Mouse (Mus musculus) intestine, embryonic 14.5 days (tissue): Measurements from ENCODE around the gene Tax1bp3. TPM values are rescaled to one million over a fixed set of nuclear protein-coding genes. Genes with fewer than 3 reads are reported as not detected.
A peak's percentile ranks its signal among the peaks of the same experiment; 100 is the strongest.

ENCODE experiments used
- ATAC-seq: fragments of 200-750 bp; cut with Nextera tagmentation; replicated peaks from 2 replicates; pipeline ENCODE4 v1.8.0; 2017; ENCODE audit warnings: low read depth, moderate number of reproducible peaks, moderate TSS enrichment, moderate library complexity; ENCODE audit not compliant: low FRiP score, low TSS enrichment
- DNase-seq: peaks from one replicate; pipeline ENCODE4 v3.0.0-alpha.2; 2018; ENCODE audit warnings: low spot score
- H3K27ac ChIP-seq: fragments of 300-500 bp; sonication (generic); 2 replicates; pipeline ENCODE4 v1.5.1; 2014; ENCODE audit warnings: low read depth, mild to moderate bottlenecking, control low read depth
- H3K27me3 ChIP-seq: fragments of 300-500 bp; sonication (generic); replicated peaks from 2 replicates; pipeline ENCODE4 v1.6.1; 2014; ENCODE audit warnings: low read length, control low read depth; ENCODE audit not compliant: control insufficient read depth, insufficient read depth
- H3K36me3 ChIP-seq: fragments of 300-500 bp; sonication (generic); 2 replicates; pipeline ENCODE4 v1.6.1; 2014; ENCODE audit warnings: low read length, control low read depth; ENCODE audit not compliant: control insufficient read depth, insufficient read depth
- H3K4me1 ChIP-seq: fragments of 300-500 bp; sonication (generic); replicated peaks from 2 replicates; pipeline ENCODE4 v1.6.1; 2014; ENCODE audit warnings: low read length, control low read depth, mixed read lengths; ENCODE audit not compliant: control insufficient read depth, insufficient read depth
- H3K4me2 ChIP-seq: fragments of 300-500 bp; sonication (generic); 2 replicates; pipeline ENCODE4 v1.6.1; 2014; ENCODE audit warnings: low read length
- H3K4me3 ChIP-seq: fragments of 300-500 bp; sonication (generic); 2 replicates; pipeline ENCODE4 v1.5.1; 2014; ENCODE audit warnings: low read depth, low read length, control low read depth, mixed read lengths
- H3K9ac ChIP-seq: fragments of 300-500 bp; sonication (generic); 2 replicates; pipeline ENCODE4 v1.6.1; 2014; ENCODE audit warnings: mild to moderate bottlenecking, low read length
- H3K9me3 ChIP-seq: fragments of 300-500 bp; sonication (generic); 2 replicates; pipeline ENCODE4 v1.6.1; 2016; ENCODE audit warnings: low read length, control low read depth; ENCODE audit not compliant: control insufficient read depth
- WGBS: fragments of 180-500 bp; shearing (Covaris S2); extraction: QIAGEN DNeasy Blood & Tissue Kit; methylation state at CpG from one replicate; pipeline ENCODE4 v1.1.7; 2014; 5-methylcytosine and 5-hydroxymethylcytosine counted together
- polyA plus RNA-seq: library from polyadenylated mRNA; unstranded; fragments of >200 nt; fragmentation: Nextera tagmentation; extraction: Ambion mirVana; gene quantifications from 2 replicates; pipeline ENCODE4 v1.2.1, GENCODE M21; 2014

Tax1bp3 gene
- polyA plus RNA-seq, 1 experiment from 2014 or later, result 233 TPM

DNA sequence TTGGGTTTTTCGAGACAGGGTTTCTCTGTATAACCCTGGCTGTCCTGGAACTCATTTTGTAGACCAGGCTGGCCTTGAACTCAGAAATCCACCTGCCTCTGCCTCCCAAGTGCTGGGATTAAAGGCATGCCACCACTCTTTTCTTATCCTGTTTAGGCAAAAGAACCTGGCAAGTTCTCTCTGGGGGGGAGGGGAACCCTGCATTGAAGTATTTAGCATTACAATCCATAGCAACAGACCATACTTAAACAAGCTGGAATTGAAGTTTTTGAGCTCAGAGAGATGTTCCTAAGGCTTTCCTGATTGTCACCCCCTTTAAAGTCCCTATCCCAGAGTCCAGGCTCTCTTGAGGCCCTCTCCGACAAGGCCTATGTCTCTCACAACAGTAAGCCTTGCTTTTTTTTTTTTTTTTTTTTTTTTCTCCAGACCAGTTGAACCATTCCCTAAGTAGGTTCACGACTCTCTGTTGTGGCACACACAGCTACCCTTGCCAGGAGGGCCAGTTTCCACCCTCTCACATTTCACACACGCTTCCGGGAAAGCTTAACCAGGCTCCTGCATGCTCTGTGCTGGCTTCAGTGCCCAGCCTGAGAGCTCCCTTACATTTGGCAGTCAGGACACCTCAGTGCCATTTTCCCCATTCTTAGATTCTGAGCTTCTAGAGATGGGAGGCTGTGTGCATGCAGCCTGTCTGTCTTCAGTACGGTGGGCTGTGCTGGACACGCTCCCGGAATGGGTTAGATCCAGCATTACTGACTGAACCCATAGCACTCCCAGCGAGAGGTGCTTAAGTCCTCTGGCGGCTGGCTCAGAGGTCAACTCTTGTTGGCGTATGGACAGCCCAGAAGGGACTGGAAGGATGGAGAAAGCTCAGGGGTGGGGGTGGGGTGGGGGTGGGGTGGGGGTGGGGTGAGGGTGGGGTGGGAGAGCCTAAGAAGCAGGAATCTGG is 30.6 kb upstream of the Tax1bp3 start:
- H3K9ac ChIP-seq, result no peak overlapping the region
- no peaks in the 10 kb centered on the region for H3K36me3 ChIP-seq
- H3K4me2 ChIP-seq, result no peak overlapping the region
- ATAC-seq (no peak), DNase-seq (no peak)
- no peaks in the 10 kb centered on the region for H3K4me1 ChIP-seq
- 60% methylated on average over 11 of the region's 11 CpGs for WGBS
- no peak overlapping the region for H3K4me3 ChIP-seq
- no peaks in the 10 kb centered on the region for H3K27me3 ChIP-seq
- no peak overlapping the region for H3K27ac ChIP-seq
- H3K9me3 ChIP-seq, result no peaks in the 10 kb centered on the region

DNA sequence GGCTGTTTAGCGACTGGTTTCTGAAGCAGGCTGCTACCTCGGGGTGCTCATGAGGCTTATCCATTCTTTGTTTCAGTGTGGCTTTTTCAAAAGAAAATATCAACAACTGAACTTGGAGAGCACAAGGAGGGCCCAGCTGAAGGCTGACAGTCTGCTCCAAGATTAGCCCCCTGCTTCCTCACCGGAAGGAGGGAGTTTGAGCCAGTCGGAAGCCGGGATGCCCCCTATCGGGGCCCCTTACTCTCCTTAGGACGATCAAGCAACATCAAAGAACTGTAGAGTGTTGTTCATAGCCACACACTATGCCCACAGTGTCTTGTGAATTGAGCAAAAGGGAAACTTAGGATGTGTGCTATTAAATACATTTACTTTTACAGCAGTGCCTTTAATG is 29.9 kb upstream of the Tax1bp3 start:
- Histone ChIP-seq H3K4me1 (no peaks in the 10 kb centered on the region), H3K4me2 (no peak overlapping the region), H3K27ac (no peak overlapping the region), H3K36me3 (no peaks in the 10 kb centered on the region), H3K9me3 (no peaks in the 10 kb centered on the region), H3K4me3 (no peak overlapping the region), H3K27me3 (no peaks in the 10 kb centered on the region), H3K9ac (no peak overlapping the region)
- WGBS, result 65% methylated on average over 7 of the region's 7 CpGs
- no peak for ATAC-seq
- no peak for DNase-seq

DNA sequence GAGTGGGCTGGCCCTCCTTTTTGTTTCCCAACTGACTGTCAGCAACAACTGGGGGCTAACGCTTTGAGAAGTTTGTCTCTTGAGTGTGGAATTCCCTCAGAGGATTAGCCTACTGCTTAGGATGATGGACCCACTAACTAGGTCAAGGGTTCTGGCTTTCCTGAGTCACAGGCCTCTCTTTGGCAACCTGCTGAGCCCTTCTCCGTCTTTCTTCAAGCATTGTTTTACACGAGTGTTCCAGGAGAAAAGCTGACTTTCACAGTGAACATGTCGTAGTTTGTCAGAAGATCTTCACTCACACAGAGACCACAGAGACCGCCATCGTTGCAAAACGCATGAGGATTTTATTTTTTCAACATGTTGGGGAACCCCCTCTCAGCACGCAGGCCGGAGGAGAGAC is 28.7 kb upstream of the Tax1bp3 start:
- no peak overlapping the region for H3K27ac ChIP-seq
- no peak overlapping the region for H3K9ac ChIP-seq
- no peak overlapping the region for H3K4me3 ChIP-seq
- H3K4me1 ChIP-seq, result no peaks in the 10 kb centered on the region
- no peaks in the 10 kb centered on the region for H3K27me3 ChIP-seq
- no peak overlapping the region for H3K4me2 ChIP-seq
- no peaks in the 10 kb centered on the region for H3K36me3 ChIP-seq
- ATAC-seq (no peak), DNase-seq (no peak)
- WGBS, result 79% methylated on average over 9 of the region's 9 CpGs
- H3K9me3 ChIP-seq, result no peaks in the 10 kb centered on the region

DNA sequence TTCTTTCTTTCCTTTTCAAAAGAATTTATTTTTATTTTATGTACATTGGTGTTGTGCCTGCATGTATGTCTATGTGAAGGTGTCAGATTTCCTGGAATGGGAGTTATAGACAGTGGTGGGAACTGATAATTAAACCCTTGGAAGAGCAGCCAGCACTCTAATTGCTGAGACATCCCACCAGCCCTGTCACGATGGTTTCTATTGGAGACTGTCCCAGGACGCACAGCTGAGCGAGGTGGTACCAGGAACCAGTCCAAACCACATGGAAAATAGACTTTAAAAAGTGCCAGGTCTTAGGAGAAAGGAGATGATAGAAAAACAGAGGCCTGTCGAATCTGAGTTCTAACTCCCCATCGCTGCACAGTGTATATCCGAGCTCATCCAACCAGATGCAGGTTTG is 21.8 kb upstream of the Tax1bp3 start:
- Histone ChIP-seq H3K4me2 (no peak overlapping the region), H3K4me1 (no peaks in the 10 kb centered on the region), H3K9me3 (no peaks in the 10 kb centered on the region), H3K4me3 (no peak overlapping the region), H3K27me3 (peaks cover 18% of the 10 kb centered on the region), H3K9ac (no peak overlapping the region), H3K27ac (no peak overlapping the region), H3K36me3 (no peaks in the 10 kb centered on the region)
- WGBS, result 72% methylated on average over 6 of the region's 6 CpGs
- ATAC-seq (no peak), DNase-seq (no peak)

DNA sequence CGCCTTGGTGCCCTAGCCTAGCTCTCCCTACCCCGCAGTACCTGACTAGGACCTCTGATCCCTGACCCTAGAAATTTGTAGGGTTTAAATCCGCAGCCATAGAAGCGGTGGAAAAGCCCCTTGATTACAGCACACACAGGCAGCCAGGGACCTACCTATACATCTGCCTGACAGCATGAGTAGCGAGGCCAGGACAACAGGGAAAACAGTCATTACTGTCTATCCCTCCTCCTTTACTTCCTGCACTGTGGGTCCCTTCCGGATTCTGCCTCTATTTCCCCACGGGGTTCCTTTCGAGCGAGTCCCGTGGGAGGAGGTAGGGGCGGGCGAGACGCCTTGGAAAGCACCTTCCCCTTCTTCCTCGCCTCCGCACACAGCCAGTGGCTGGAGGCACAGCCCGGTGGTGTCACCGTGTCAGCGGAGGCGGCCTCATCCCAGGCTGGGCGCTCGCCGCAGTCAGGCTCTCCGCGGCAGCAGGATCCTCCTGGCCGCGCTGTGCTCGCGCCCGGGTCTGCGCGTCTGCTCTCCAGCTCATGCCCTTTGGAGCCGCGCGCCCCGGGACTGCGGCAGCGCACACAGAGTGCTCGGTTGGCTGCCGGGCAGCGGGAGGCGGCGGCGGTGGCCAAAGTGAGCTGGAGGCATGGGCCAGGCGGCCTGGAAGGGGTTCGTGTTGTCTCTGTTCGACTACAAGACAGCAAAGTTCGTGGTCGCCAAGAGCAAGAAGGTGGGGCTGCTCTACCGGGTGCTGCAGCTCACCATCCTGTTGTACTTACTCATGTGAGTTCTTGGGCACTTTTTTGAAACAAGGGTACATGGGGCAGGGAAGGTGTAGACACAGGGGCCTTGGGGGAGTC is 16.7 kb upstream of the Tax1bp3 start, which contains the start of gene P2rx5:
Gene P2rx5, plus strand, starts transcription at position 465 of the 854 bp plus-strand sequence.
- ATAC-seq (peak; percentile 63), DNase-seq (peak; percentile 67)
- H3K27ac ChIP-seq, result no peak within 1 kb of the TSS
- peaks cover 5% of the 10 kb centered on the region; the same call in 1 of the 2 replicates for H3K4me1 ChIP-seq
- peak within 1 kb of the TSS; percentile 44; the same call in 1 of the 2 replicates for H3K9ac ChIP-seq
- H3K4me2 ChIP-seq, result peak within 1 kb of the TSS; percentile 83
- peaks cover 27% of the 10 kb centered on the region for H3K27me3 ChIP-seq
- no peaks in the 10 kb centered on the region for H3K9me3 ChIP-seq
- H3K4me3 ChIP-seq, result peak within 1 kb of the TSS; percentile 38
- no peaks in the 10 kb centered on the region for H3K36me3 ChIP-seq
- WGBS, result 2% methylated on average over 49 of the region's 49 CpGs

DNA sequence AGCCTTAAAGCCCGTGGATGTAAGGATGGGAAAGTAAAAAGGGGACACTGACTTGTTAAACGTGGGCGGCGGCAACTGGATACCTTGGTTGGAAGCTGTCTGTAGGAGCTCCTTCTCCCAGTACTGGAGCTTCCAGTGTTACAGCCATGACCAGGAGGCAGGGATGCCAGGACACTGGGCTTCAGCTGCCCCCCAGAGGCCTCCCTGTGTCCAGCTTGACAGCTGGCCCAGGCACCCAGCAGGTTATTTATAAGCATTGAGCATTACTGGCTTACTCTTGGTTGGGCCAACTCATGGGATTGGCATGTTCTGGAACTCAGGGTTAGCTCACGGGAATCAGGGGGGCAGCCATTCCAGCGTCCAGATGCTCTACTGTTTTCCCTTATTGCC is 16.1 kb upstream of the Tax1bp3 start:
- peaks cover 5% of the 10 kb centered on the region; the same call in 1 of the 2 replicates for H3K4me1 ChIP-seq
- H3K27ac ChIP-seq, result no peak overlapping the region
- H3K9ac ChIP-seq, result no peak overlapping the region; the same call in 1 of the 2 replicates
- H3K4me3 ChIP-seq, result peak overlapping the region; percentile 38
- ATAC-seq, result no peak
- 28% methylated on average over 6 of the region's 6 CpGs for WGBS
- H3K27me3 ChIP-seq, result peaks cover 27% of the 10 kb centered on the region
- no peaks in the 10 kb centered on the region for H3K9me3 ChIP-seq
- H3K36me3 ChIP-seq, result no peaks in the 10 kb centered on the region
- H3K4me2 ChIP-seq, result peak overlapping the region; percentile 83
- no peak for DNase-seq

DNA sequence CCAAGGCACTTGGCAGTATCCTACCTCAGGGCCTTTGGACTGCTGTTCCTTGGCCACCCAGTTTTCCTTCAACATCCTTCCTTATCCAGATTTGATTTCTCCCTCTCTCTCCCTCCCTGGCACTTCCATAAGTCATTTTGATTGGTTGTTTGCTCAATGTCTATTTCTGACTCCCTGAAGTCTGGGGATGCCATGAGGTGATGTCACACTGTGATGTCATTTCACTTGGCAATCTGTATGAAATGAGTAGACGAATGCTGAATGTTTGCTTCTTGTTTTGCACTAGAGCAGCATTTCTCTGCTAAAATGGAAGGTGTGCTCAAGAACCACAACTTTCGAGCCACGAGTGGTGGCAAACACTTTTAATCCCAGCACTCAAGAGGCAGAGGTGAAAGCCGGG is 15.3 kb upstream of the Tax1bp3 start:
- no peaks in the 10 kb centered on the region for H3K9me3 ChIP-seq
- DNase-seq, result no peak
- H3K4me2 ChIP-seq, result no peak overlapping the region
- no peak overlapping the region for H3K9ac ChIP-seq
- H3K27ac ChIP-seq, result no peak overlapping the region
- peaks cover 27% of the 10 kb centered on the region for H3K27me3 ChIP-seq
- no peak overlapping the region for H3K4me3 ChIP-seq
- 84% methylated on average over 4 of the region's 4 CpGs for WGBS
- ATAC-seq, result no peak
- no peaks in the 10 kb centered on the region for H3K36me3 ChIP-seq
- peaks cover 5% of the 10 kb centered on the region; the same call in 1 of the 2 replicates for H3K4me1 ChIP-seq

DNA sequence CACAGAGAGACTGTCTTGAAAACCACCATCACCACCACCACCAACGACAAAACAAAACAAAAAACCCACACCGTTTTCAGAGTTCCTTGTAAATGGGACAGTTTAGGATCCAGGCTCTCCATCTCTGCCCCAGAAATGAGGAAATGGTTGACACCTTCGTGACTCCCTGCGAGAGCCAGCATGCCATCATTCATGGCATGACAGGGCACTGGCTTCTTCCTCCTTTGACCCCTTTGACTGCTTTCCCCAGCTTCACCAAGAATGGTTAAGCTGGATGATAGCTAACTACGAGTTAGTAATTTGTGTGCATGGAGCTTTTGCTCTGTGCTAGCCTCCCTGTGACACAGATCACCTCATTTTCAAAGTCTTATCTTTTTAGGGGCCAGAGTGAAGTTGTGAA is 14.6 kb upstream of the Tax1bp3 start:
- peaks cover 5% of the 10 kb centered on the region; the same call in 1 of the 2 replicates for H3K4me1 ChIP-seq
- ATAC-seq (no peak), DNase-seq (no peak)
- H3K27ac ChIP-seq, result no peak overlapping the region
- H3K4me3 ChIP-seq, result no peak overlapping the region
- WGBS, result 67% methylated on average over 5 of the region's 5 CpGs
- H3K4me2 ChIP-seq, result no peak overlapping the region
- no peaks in the 10 kb centered on the region for H3K36me3 ChIP-seq
- H3K9me3 ChIP-seq, result no peaks in the 10 kb centered on the region
- H3K27me3 ChIP-seq, result peaks cover 27% of the 10 kb centered on the region
- no peak overlapping the region for H3K9ac ChIP-seq
